Mouse (Mus musculus): ENCODE results near the gene Itgal. TPM values are rescaled to one million over a fixed set of nuclear protein-coding genes. Genes with fewer than 3 reads are reported as not detected.
"Not testable (repeated sequence)": the region's sequence is repeated elsewhere in the genome, so short reads cannot be mapped to it uniquely, and the experiment has no call there.

The Itgal gene
- polyA plus RNA-seq, 1 experiment from 2014 or later: 1.5 TPM

DNA sequence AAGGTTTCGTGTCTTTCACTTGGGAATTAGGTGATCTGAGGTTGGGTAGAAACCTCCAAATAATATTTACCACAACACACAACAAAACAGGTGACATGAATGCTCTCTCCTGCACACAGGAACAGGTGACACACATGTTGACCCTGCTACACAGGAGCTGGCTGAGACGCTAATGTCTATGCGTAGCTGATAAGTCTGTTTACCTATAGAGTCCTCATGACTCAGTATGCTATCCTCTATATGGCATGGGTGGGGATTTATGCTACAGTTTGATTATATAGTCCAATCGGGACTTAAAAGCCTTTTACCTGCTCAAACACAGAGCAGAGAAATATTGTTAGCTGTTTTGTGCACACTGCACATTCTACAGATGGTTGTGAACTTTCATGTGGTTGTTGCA lies 64.2 kb downstream of the Itgal start:
- Histone ChIP-seq H3K27ac (replicated peaks) (no peak overlapping the region), H3K9me3 (replicated peaks) (no peaks in the 10 kb centered on the region), H3K9ac (no peak overlapping the region), H3K36me3 (no peaks in the 10 kb centered on the region), H3K4me3 (replicated peaks) (no peak overlapping the region), H3K27me3 (peaks cover 26% of the 10 kb centered on the region; the same call in 1 of the 2 replicates), H3K4me1 (peaks cover 7% of the 10 kb centered on the region), H3K4me2 (replicated peaks) (no peak overlapping the region)
- 74% methylated on average over 4 of the region's 4 CpGs for WGBS
- no peak for ATAC-seq (ENCODE audit: insufficient number of reproducible peaks, low FRiP score, low TSS enrichment, low read depth)

DNA sequence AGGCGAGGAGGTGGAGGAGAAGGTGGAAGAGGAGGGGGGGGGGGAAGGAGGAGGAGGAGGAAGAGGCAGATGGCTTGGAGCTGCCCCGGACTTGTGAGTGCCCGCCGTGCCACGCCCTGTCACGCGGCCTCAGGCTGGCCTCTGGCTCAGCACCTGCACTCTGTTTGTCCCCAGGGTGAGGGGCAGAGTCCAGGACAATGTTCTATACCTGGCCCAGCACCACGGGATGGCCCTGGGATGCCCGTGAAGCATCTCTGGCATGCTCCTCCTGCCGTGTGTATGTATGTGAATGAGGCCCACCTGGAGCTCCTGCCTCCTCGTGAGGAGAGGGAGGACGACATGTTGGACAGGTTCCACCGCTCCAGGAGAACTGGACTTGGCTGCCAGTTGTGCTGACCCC lies 65.4 kb downstream of the Itgal start:
- 39% methylated on average over 13 of the region's 13 CpGs for WGBS
- no peak for ATAC-seq (ENCODE audit: insufficient number of reproducible peaks, low FRiP score, low TSS enrichment, low read depth)

DNA sequence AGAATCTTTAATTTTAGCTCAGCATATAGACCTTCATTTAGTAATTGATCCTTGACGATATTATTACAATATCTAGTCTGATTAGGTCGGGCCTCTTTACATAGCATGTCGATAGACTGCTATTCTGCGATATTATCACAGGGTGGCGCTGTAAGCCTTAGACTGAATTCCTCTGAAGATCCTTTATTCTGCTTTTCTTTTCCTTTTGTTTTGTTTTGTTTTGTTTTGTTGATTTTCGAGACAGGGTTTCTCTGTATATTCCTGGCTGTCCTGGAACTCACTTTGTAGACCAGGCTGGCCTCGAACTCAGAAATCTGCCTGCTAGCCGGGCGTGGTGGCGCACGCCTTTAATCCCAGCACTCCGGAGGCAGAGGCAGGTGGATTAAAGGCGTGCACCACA lies 66.4 kb downstream of the Itgal start:
- WGBS: 15% methylated on average over 13 of the region's 13 CpGs
- H3K4me3 ChIP-seq (replicated peaks): peak overlapping the region; percentile 29

More for the DNA sequence above, 65.4 kb downstream of the Itgal start:
- Histone ChIP-seq H3K27ac (replicated peaks) (no peak overlapping the region), H3K36me3 (no peaks in the 10 kb centered on the region), H3K27me3 (peaks cover 26% of the 10 kb centered on the region; the same call in 1 of the 2 replicates), H3K4me3 (replicated peaks) (no peak overlapping the region), H3K4me2 (replicated peaks) (no peak overlapping the region), H3K9me3 (replicated peaks) (no peaks in the 10 kb centered on the region), H3K9ac (no peak overlapping the region), H3K4me1 (peaks cover 7% of the 10 kb centered on the region)

DNA sequence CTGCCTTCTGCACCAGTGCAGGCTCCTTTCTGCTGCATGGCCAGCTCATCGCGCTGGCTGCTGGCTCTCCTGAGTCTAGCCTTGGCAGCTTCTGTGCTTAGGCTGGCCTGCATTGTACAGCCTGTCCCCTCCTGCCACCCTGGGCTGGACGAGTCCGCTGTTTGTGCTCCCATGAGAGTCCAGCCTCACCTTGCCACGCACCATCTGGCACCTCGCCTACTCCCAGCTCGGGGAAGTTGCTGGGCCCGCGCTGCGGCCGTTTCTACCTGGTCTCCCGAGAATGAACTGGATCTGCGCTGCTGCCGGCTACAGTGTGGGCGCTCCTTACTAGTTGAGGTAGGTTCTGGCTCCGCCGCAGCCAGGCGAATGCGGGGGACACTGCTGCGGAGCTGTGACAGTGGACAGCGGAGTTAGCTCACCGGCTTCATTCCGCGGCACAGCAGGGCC lies 67.4 kb downstream of the Itgal start:
- 2% methylated on average over 24 of the region's 24 CpGs for WGBS
- no peaks in the 10 kb centered on the region for H3K9me3 ChIP-seq (replicated peaks)
- no peak overlapping the region for H3K27ac ChIP-seq (replicated peaks)
- peak overlapping the region; percentile 35 for H3K4me3 ChIP-seq (replicated peaks)
- no peak for ATAC-seq (ENCODE audit: insufficient number of reproducible peaks, low FRiP score, low TSS enrichment, low read depth)
- H3K27me3 ChIP-seq: peaks cover 26% of the 10 kb centered on the region; the same call in 1 of the 2 replicates
- peaks cover 7% of the 10 kb centered on the region for H3K4me1 ChIP-seq
- no peaks in the 10 kb centered on the region for H3K36me3 ChIP-seq
- H3K9ac ChIP-seq: peak overlapping the region; percentile 27; the same call in 1 of the 2 replicates
- H3K4me2 ChIP-seq (replicated peaks): peak overlapping the region; percentile 62

More for the DNA sequence above, 66.4 kb downstream of the Itgal start:
- peak overlapping the region; percentile 24; the same call in 1 of the 2 replicates for H3K4me2 ChIP-seq (replicated peaks)
- not testable (repeated sequence) for ATAC-seq (ENCODE audit: insufficient number of reproducible peaks, low FRiP score, low TSS enrichment, low read depth); H3K4me1 ChIP-seq; H3K27ac ChIP-seq (replicated peaks); H3K9me3 ChIP-seq (replicated peaks); H3K9ac ChIP-seq; H3K36me3 ChIP-seq
- H3K27me3 ChIP-seq: peaks cover 26% of the 10 kb centered on the region; the same call in 1 of the 2 replicates

DNA sequence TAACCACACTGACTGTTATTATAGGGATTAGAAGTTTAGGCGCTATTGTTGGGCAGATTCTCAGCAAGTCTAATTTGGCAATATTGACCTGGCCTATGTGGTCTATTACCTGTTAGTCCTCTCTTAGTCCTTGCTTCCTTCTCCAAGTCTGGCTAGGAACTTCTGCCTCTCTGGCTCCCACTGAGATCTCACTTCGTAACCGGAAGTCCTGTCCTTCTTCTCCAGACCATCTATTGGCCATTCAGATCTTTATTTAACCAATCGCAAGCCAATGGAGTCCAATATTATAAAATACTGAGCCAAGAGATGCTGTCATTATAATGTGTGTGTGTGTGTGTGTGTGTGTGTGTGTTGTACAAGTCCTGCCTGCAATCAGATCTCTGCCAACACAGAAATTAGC lies 68.1 kb downstream of the Itgal start:
- Histone ChIP-seq H3K4me1 (peaks cover 7% of the 10 kb centered on the region), H3K9ac (no peak overlapping the region), H3K4me3 (replicated peaks) (peak overlapping the region; percentile 35; the same call in 1 of the 2 replicates)

DNA sequence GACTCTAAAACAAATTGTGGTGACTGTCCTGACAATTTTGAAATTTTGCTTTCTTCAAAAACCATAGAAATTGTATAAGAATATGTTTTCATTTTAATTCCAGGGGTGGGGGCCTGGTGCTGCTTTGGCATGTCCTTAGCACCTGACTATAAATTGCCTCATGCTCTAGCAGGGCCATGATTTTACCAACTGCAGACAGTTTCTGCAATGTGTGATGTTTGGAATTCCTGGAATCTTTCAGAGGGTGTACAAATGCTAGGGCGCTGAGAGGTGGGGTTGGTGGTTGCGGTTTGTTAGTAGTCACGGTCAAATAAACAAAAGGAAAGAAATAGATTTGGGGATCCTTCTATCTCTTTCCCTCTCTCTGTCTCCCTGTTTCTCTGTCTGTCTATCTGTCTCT lies 70.2 kb downstream of the Itgal start:
- H3K36me3 ChIP-seq: no peaks in the 10 kb centered on the region
- peaks cover 7% of the 10 kb centered on the region for H3K4me1 ChIP-seq
- H3K27ac ChIP-seq (replicated peaks): no peak overlapping the region
- H3K27me3 ChIP-seq: peaks cover 18% of the 10 kb centered on the region; the same call in 1 of the 2 replicates
- no peak overlapping the region for H3K4me3 ChIP-seq (replicated peaks)
- no peak overlapping the region for H3K4me2 ChIP-seq (replicated peaks)
- ATAC-seq (ENCODE audit: insufficient number of reproducible peaks, low FRiP score, low TSS enrichment, low read depth): no peak
- H3K9ac ChIP-seq: no peak overlapping the region
- no peaks in the 10 kb centered on the region for H3K9me3 ChIP-seq (replicated peaks)
- 74% methylated on average over 3 of the region's 3 CpGs for WGBS

More for the DNA sequence above, 68.1 kb downstream of the Itgal start:
- no peak for ATAC-seq (ENCODE audit: insufficient number of reproducible peaks, low FRiP score, low TSS enrichment, low read depth)
- no peaks in the 10 kb centered on the region for H3K36me3 ChIP-seq
- H3K9me3 ChIP-seq (replicated peaks): no peaks in the 10 kb centered on the region
- H3K27ac ChIP-seq (replicated peaks): no peak overlapping the region
- H3K4me2 ChIP-seq (replicated peaks): peak overlapping the region; percentile 62; the same call in 1 of the 2 replicates
- 52% methylated on average over 4 of the region's 4 CpGs for WGBS
- H3K27me3 ChIP-seq: peaks cover 26% of the 10 kb centered on the region; the same call in 1 of the 2 replicates

DNA sequence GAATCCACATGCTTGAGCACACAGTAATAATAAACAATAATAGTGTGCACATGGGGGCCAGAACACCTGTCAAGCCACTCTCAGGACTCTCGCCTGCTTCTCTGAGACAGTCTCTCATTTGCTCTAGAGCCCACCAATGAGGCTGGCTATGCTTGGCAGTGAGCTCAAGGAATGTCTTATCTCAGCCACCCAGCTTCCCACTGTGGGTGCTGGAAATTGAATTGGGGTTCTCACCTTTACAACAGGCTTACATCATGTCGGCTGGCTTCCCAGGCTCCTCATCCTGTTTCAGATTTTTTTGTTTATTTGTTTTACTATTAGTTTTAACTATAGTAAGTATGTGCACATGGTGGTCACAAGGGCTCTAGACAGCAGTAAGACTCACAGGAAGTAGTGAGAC lies 75.2 kb downstream of the Itgal start:
- ATAC-seq (ENCODE audit: insufficient number of reproducible peaks, low FRiP score, low TSS enrichment, low read depth): no peak
- H3K9me3 ChIP-seq (replicated peaks): no peaks in the 10 kb centered on the region
- WGBS: 76% methylated on average over 2 of the region's 2 CpGs

DNA sequence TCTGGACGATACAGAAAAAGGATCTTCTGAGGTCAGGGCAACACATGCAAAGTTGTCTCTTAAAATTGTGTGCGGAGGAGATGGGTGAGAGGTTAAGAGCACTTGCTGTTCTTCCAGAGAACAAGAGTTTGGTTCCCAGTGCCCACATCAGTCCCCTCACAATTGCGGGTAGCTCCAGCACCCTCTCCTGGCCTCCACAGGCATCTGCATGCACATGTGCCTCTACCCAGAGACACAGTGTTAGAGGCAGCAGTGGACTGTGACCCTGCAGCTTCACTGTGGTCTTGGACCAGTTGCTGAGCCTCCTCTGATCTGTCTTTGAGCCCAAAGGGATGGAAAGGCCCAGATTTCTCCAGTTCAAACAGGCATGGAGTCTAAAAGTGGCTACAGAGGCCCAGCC lies 75.8 kb downstream of the Itgal start:
- not testable (repeated sequence) for H3K9me3 ChIP-seq (replicated peaks); H3K4me3 ChIP-seq (replicated peaks); H3K4me1 ChIP-seq; H3K9ac ChIP-seq; H3K27ac ChIP-seq (replicated peaks); ATAC-seq (ENCODE audit: insufficient number of reproducible peaks, low FRiP score, low TSS enrichment, low read depth); H3K4me2 ChIP-seq (replicated peaks); H3K27me3 ChIP-seq
- WGBS: 82% methylated on average over 3 of the region's 3 CpGs
- H3K36me3 ChIP-seq: peaks cover 12% of the 10 kb centered on the region

More for the DNA sequence above, 75.2 kb downstream of the Itgal start:
- Histone ChIP-seq H3K27ac (replicated peaks) (no peak overlapping the region), H3K4me3 (replicated peaks) (no peak overlapping the region), H3K9ac (no peak overlapping the region), H3K4me2 (replicated peaks) (no peak overlapping the region), H3K27me3 (no peaks in the 10 kb centered on the region), H3K36me3 (peaks cover 12% of the 10 kb centered on the region), H3K4me1 (0 out of 2 replicates have a peak, but pooled peaks cover 2% of the 10 kb centered on the region)

DNA sequence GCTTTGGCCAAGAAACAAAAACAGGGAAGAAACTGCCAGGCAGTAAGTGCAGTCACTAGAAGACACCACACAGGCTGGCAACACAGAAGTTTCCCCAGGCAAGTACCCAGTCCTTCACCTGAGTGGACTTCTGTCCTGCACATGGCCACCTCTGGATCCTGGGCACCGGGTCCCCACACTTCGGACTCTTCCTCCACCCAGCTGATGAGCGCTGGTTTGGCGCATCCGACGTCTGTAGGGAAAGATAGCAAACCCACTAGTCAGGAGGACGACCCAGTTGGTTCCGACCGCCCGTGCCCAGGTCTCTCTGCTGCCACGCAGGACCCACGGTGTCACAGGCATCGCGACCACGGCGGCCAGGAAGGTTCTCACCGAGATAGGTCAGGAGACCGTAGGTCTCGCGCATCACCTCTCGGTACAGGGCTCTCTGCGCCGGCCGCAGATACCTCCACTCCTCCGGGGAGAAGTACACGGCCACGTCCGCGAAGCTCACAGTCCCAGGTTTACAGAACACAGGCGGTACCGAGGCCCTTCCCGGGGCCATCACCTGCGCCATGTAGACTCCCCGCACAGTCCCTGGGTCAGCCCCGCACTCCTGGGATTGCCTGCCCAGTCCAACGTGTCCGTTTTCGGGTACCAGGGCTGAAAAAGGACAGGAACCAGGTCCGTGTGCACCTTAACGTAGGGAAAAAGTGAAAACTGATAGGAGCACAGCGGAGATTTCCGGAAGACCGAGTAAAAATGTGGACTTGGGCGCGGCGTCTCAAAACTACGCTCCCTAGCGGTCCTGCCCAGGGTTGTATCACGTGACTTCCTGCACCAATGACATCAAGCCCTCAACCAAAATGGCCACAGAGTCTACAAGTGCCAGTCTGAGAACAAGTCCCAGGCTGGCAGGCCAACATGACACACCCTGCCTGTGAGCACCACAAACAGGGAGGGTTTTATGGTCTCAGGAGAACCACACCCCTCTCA lies 79.5 kb downstream of the Itgal start, which contains the start of gene Zfp747:
TSS of gene Zfp747 (minus strand) at position 780 of the 975 bp plus-strand sequence.
- peak within 1 kb of the TSS; percentile 55; the same call in 1 of the 2 replicates for H3K27ac ChIP-seq (replicated peaks)
- H3K9me3 ChIP-seq (replicated peaks): not testable (repeated sequence)
- H3K4me2 ChIP-seq (replicated peaks): peak within 1 kb of the TSS; percentile 75

DNA sequence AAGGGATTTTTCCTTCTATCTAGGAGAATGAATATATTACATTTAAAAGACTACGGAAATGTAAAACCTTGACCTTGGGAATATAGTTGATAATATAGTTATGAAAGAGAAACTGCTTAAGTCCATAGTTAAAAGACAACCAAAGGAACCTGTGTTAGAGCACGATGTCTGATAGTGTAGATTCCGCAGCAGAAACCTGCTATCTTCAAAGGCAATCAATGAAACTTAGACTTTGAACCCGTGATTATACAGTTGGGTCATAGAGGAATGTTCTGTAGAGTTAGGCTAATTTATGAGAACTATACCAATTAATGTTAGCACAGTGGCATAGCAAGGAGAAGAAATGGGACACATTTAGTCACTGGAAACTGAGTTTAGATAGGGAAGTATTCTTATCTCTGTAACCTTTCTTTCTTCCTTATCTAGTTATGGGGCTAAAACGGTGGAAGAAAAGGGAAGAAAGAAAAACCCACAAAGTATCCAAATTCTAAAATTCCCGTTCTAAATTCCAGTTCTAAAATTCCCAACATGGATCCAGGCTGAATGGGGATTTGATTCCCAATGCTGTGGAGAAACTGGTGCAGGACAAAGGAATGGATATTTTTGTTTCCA lies 82.4 kb downstream of the Itgal start:
- Histone ChIP-seq H3K9me3 (replicated peaks) (no peaks in the 10 kb centered on the region), H3K27me3 (no peaks in the 10 kb centered on the region), H3K4me2 (replicated peaks) (no peak overlapping the region), H3K4me3 (replicated peaks) (no peak overlapping the region), H3K4me1 (0 out of 2 replicates have a peak, but pooled peaks cover 2% of the 10 kb centered on the region), H3K36me3 (peaks cover 16% of the 10 kb centered on the region), H3K27ac (replicated peaks) (no peak overlapping the region), H3K9ac (no peak overlapping the region)
- 73% methylated on average over 6 of the region's 6 CpGs for WGBS
- ATAC-seq (ENCODE audit: insufficient number of reproducible peaks, low FRiP score, low TSS enrichment, low read depth): no peak

More for the DNA sequence above, 79.5 kb downstream of the Itgal start, which contains the start of gene Zfp747:
- H3K36me3 ChIP-seq: peaks cover 12% of the 10 kb centered on the region
- WGBS: 2% methylated on average over 49 of the region's 49 CpGs
- H3K27me3 ChIP-seq, H3K4me1 ChIP-seq: not testable (repeated sequence)
- peak; percentile 92 for ATAC-seq (ENCODE audit: insufficient number of reproducible peaks, low FRiP score, low TSS enrichment, low read depth)
- peak within 1 kb of the TSS; percentile 60 for H3K9ac ChIP-seq
- peak within 1 kb of the TSS; percentile 76 for H3K4me3 ChIP-seq (replicated peaks)

All from embryonic facial prominence, embryonic 15.5 days (tissue).